Mouse (Mus musculus) thymus, postnatal 14 days (tissue): ENCODE results near the gene Scin.

Source experiments
- DNase-seq: peaks from one replicate; pipeline ENCODE4 v3.0.0; 2021

Gene Scin

DNA sequence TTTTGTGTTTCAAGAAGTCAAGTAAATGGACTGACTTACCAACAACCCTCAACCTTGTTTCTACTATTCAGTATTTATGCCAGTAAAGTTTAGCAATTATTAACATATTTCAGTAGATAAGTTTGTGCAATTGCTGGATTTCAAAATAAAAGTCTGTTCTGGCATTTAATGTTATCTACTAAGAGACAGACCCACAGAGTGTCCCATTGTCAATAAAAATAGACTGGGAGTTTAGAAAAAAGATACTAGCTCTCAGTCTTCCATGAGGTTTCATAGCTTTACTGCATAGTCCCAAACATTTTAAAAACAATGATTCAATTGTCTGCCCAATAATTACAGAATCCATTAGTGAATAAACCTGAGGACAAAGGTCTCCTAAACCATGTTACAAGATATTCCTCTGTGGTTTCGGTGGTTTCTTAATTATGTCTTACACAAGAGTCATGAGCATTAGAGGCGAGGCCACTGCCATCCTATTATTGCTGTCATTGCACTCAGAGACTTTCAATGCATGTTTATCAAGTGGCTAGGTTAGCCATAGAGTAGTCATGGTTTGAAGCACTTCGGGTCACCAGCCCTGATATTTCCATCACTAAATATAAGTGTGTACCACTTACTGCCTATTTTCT, 110.9 kb downstream of the Scin start:
- no peak for DNase-seq

GRCm38 (mm10) chr12:40022344-40022743, 111.7 kb downstream of the Scin start:
- DNase-seq, result no peak

- DNase-seq, result no peak
Observed at GRCm38 (mm10) chr12:40017955-40018505, 116.0 kb downstream of the Scin start.

DNA sequence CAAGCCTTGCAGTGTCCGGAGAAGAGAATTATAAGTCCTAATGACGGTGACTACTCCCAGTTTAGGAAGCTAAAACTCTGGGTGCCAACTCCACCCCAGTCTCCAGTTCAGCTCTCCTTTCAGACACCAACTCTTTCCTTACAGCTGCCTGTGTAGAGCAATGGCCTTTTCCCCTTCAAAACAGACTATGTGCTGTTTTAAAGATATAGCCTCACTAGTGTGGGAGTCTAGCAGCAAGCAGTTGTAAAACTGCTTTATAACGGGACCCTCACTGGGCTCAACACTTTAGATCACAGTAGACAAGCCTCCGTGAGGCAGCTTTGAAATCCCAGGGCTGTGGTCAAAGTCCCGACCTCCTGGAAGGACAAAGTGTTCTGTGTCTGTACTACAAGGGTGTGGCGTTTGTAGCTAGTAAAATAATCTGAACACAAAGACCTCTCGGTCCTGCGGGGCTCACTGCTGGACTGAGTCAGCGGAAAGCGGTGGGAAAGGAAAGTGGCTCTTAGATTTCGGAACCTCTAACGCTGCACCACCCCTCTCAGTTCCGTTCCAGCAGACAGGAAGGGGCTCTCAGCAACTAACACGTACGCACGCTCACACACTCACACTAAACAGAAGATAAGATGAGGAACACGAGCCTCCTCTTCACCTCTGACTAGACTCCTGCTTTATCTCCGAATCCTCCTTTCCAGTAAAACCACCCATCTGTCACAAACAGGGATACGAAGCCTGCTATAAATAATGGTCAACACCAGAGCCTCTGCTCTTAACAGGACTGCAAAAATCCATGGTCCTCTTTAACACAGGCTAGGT, 117.2 kb downstream of the Scin start:
- DNase-seq, result peak; percentile 57

- DNase-seq, result no peak
Observed at GRCm38 (mm10) chr12:40016068-40016467, 118.0 kb downstream of the Scin start.

- no peak for DNase-seq
Observed at GRCm38 (mm10) chr12:40009866-40010265, 124.2 kb downstream of the Scin start.
